Mouse (Mus musculus) retina, postnatal 7 days (tissue): ENCODE data around the gene Hapln1.
A peak's percentile ranks its signal among the peaks of the same experiment; 100 is the strongest.

Experiments
- DNase-seq: peaks from one replicate; pipeline ENCODE4 v3.0.0-alpha.2; 2012; ENCODE audit warnings: low read depth, low spot score

Gene Hapln1

DNA sequence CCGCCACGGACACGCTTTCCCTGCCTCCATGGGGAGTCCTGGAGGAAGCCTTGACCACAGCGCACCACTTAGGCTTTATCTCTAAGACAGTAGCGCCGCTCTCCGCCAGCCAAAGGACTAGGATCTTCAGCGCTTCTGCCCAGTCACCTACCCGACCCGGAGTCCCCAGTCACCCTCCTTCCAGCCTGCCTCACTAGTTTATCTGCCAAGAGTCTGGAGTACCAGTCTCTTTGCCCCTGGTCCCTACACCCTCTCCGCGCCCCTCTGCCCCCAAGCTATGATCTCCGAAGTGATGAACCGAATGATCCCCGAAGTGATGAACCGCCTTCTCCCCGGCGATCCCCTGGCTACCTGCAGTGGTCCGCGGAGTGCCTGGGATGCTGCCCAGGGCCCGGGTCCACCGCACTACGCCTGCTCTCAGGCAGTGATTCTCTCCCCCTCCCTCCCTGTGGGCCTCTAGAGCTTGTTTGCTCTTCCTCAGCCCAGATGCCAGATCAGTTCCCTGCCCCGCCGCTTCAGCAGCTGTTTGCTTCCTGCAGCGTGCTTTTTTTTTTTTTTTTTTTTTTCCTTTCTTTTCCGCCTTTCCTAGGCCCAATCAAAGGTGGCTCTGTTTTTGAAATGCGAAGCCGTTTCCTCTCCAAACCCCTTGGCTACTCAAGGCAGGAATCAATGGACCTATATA is at the start of gene Hapln1:
TSS of gene Hapln1 (plus strand) at position 592 of the 682 bp plus-strand sequence.
- DNase-seq = peak; percentile 13

- DNase-seq = no peak
Measured at GRCm38 (mm10) chr13:89493169-89493568, 46.4 kb upstream of the Hapln1 start.

DNA sequence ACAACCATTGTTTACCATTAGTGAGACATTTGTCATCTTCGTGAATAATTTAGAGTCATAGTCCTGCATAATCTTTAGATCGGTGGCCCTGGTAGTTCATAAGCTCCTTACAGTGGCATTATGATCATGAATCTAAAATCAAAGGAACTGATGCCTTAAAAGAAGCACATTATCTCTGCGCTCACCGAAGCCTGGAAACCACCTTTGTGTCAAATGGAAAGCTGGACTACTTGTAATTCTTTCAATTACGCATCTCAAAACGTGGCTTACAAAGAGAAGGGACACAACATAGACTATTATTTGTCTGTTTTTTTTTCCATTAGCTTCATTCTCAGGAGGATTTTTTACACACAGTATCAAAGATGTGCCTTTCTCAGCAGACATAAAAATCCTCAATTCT is 45.9 kb upstream of the Hapln1 start:
- DNase-seq = no peak

DNA sequence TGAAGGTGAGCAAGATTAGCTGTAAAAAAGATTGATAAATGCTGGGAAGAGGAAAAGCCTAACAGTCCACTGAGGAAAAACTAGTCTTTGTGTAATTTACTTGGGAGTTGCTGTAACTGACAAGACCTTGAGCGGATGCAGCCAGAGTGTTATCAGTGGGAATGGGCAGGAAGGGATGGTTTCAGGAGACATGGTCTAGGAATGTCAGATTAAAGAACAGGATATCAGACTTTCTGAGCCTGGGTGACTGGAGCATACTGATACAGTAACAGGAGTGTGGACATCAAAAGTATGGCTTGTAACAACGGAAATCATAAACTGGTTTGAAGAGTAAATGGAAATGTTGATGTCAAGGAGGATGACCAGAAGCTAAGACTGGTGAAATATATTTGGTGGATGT is 43.0 kb upstream of the Hapln1 start:
- no peak for DNase-seq

DNA sequence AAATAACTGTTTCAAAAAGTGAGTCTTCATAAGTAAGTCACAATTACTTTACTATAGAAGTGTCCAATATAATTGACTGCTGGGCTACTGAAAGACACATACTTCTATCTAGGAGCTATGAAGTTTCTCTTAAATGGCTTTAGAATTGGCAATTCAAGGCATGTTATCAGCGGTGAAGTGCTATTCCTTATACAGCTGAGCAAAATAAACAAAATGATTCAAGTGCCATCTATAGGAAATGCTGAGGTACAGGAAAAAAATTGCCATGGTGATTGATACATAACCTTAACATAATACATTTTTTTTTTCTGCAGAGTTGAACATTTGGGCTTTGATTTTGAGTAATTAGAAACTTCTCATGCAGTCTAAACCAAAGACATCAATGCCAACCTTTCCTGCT is 40.2 kb upstream of the Hapln1 start:
- DNase-seq = no peak

GRCm38 (mm10) chr13:89521507-89521908 is 18.1 kb upstream of the Hapln1 start:
- no peak for DNase-seq

GRCm38 (mm10) chr13:89528716-89529115 is 10.9 kb upstream of the Hapln1 start:
- DNase-seq = no peak

- DNase-seq = no peak
Measured at GRCm38 (mm10) chr13:89530386-89530785, 9.2 kb upstream of the Hapln1 start.

GRCm38 (mm10) chr13:89539887-89540264 is 280 bp downstream of the Hapln1 start:
- no peak for DNase-seq

DNA sequence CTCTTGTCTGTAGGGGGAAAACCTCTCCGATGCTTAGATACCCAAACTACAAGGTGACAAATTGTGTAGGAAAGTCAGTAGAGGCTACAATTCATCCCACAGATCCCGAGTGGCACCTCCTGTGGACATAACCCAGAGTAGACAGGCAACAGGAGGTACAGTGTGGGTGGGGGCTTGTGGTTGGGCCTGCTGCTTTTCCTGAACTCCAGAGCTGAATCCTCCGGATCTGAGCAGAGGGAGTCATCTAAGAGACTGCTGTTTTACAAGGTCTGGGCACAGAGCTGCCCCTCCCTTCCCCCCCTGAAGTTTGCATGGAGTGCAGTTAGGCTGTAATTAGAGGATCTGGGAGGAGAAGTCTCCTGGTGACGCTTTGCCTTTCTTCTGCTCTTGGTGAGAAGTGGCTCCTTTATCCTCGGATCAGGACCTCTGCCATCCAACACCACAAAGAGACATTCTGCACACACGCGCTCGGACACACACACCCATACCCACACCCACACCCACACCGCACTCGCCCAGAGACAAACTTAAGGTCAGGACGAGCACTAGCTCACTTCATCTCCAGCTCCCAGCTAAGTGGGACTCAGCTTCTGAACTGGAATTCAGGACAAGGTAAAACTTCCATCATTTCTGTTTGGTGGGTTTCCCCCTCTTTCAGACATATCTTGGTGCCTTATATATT is 846 bp downstream of the Hapln1 start:
- DNase-seq = no peak

- DNase-seq = peak; percentile 58
Measured at GRCm38 (mm10) chr13:89543003-89543402, 3.4 kb downstream of the Hapln1 start.

GRCm38 (mm10) chr13:89548203-89548740 is 8.7 kb downstream of the Hapln1 start:
- DNase-seq = peak; percentile 17

DNA sequence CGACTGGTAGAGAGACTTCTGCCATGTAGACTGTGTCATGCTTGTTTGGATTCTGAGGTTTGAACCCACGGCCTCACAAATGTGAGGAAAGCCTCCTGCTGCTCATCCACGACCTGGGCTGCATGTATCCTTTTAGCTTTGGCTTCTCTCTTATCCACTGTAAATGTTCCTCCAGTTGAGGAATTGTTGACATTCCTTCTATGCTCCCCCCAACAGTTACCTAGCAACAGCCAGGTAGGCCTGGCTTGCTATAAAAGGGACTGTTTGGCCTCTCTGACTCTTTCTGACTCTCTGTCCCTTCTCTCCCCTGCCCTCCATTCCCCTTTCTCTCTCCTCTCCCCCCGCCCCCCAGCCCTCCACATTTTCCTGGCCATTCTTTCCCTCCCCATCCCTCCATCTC is 9.9 kb downstream of the Hapln1 start:
- no peak for DNase-seq

DNA sequence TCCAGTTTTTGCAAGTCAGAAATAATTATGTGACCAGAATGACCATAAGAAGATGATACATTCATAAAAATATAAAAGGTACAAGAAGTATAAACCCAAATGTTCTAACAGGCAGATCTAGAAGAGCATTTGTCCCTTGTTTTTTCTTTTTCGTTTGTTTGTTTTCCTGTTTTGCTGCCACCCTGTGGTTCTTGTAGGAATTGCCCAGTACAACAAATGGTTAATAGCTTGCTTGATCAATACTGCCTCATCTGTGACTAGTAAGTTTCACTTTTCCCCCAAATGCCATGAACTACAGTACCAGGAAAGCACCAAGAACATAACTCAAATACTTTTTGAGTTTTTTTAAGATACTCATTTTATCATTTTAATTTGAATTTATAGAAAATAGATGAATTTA is 11.9 kb downstream of the Hapln1 start:
- peak; percentile 9 for DNase-seq

DNA sequence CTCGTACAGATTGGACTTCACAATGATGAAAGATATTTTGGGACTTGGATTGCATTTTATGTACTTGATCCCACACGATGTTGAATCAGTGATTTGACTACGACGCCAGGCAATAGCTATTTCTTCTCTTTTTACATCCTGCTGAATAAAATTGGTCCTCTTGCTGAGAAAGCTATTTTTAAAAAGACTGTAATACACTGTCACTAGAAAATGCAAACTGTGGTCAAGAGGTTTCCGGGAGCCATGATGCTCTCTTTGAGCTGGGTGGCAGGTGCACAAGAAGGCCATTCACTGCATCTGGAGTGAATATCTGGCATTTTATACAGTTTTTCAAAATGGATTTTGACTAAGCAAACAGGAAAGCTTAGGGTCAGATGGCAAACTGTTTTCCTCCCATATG is 24.9 kb downstream of the Hapln1 start:
- no peak for DNase-seq

DNA sequence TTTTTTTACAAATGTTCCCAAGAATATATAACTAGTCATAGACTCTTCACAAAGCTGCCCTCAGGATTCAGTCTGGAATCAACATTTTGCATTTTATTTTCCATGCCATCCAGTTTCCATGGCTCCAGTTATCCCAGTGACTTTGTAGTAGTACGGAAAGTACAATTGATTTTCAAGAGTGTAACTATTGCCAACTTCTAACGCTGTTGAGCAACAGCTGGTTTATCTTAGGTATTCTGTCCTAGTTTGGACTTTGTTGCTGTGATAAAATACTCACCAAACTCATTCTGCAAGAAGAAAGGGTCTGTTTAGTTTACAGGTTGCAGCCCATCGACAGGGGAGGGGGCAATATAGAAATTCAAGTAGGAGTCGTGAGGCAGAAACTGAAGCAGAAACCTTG is 26.7 kb downstream of the Hapln1 start:
- no peak for DNase-seq

DNA sequence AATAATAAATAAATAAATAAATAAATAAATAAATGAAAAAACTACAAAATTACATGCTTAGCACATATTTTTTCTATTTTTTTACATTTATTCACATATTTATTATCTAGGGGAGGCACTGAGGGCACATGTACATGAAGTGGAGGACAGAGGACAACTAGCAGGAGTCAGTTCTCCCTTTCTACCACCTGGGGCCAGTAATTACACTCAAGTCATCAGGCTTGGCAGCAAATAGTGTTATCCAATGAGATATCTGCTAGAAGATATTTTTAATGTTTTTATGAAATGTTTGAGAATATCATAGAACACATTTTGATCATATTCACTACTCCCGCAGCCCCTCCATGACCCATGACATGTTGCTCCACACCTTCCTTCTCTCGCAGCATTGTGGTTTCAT is 39.5 kb downstream of the Hapln1 start:
- DNase-seq = no peak

GRCm38 (mm10) chr13:89583138-89583746 is 43.6 kb downstream of the Hapln1 start:
- no peak for DNase-seq

- DNase-seq = no peak
Measured at GRCm38 (mm10) chr13:89583747-89584738, 44.4 kb downstream of the Hapln1 start.

- no peak for DNase-seq
Measured at GRCm38 (mm10) chr13:89585144-89585543, 45.5 kb downstream of the Hapln1 start.

DNA sequence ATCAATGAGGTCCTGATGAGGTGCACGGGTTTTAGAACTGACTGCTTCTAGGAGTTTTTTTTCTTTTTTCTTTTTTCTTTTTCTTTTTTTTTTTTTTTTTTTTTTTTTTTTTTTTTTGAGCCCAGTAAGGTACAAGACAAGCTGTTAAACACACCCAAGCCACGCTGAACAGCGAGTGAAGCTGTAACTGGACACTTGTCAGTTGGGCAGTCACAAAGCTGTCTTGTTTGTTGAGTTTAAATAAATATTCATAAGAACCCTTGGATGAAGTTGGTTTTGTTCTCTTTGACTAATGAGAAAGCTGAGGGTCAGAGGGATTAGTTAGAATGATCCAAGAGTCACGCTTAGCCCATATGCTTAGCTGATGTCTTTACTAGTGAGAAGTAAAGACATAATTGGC is 55.5 kb downstream of the Hapln1 start:
- no peak for DNase-seq

- DNase-seq = no peak
Measured at GRCm38 (mm10) chr13:89597354-89597753, 57.8 kb downstream of the Hapln1 start.
